Mouse (Mus musculus): ENCODE results near the gene Cspg4. TPM values are rescaled to one million over a fixed set of nuclear protein-coding genes. Genes with fewer than 3 reads are reported as not detected.

The Cspg4 gene
- polyA plus RNA-seq, 1 experiment, result 21.4 TPM

- Histone ChIP-seq H3K4me1 (ENCODE audit: control insufficient read depth, insufficient read depth, insufficient read length, low read length) (peaks cover 14% of the 10 kb centered on the region), H3K4me3 (ENCODE audit: insufficient read depth, low read depth, low read length) (no peak overlapping the region), H3K27ac (replicated peaks; ENCODE audit: low read depth, low read length) (no peak overlapping the region)
Observed at GRCm38 (mm10) chr9:56917131-56917530, 52.3 kb downstream of the Cspg4 start.

DNA sequence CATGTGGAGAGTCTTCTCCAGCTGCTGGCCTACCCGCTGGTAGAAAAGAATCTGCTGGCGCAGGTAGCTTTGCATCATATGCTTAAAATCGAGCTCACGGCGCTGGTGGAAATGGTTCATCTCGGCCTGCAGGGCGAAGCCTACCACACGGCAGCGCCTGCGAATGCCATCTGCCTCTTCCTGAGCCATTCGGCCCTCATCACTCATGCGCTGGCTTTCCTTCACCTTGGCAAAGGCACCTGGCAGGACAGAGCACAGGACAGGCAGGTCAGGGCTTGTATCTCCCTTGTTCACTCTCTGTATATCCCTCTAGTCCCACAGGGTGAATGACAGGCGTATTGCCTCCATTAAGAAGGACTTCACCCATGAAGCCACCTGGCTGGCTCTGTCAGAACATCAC is 53.6 kb downstream of the Cspg4 start:
- no peak overlapping the region for H3K4me3 ChIP-seq (ENCODE audit: insufficient read depth, low read depth, low read length)
- H3K27ac ChIP-seq (replicated peaks; ENCODE audit: low read depth, low read length), result no peak overlapping the region
- H3K4me1 ChIP-seq (ENCODE audit: control insufficient read depth, insufficient read depth, insufficient read length, low read length), result peaks cover 18% of the 10 kb centered on the region

GRCm38 (mm10) chr9:56922746-56923145 is 57.9 kb downstream of the Cspg4 start:
- peaks cover 31% of the 10 kb centered on the region for H3K4me1 ChIP-seq (ENCODE audit: control insufficient read depth, insufficient read depth, insufficient read length, low read length)
- H3K27ac ChIP-seq (replicated peaks; ENCODE audit: low read depth, low read length), result no peak overlapping the region
- H3K4me3 ChIP-seq (ENCODE audit: insufficient read depth, low read depth, low read length), result no peak overlapping the region

DNA sequence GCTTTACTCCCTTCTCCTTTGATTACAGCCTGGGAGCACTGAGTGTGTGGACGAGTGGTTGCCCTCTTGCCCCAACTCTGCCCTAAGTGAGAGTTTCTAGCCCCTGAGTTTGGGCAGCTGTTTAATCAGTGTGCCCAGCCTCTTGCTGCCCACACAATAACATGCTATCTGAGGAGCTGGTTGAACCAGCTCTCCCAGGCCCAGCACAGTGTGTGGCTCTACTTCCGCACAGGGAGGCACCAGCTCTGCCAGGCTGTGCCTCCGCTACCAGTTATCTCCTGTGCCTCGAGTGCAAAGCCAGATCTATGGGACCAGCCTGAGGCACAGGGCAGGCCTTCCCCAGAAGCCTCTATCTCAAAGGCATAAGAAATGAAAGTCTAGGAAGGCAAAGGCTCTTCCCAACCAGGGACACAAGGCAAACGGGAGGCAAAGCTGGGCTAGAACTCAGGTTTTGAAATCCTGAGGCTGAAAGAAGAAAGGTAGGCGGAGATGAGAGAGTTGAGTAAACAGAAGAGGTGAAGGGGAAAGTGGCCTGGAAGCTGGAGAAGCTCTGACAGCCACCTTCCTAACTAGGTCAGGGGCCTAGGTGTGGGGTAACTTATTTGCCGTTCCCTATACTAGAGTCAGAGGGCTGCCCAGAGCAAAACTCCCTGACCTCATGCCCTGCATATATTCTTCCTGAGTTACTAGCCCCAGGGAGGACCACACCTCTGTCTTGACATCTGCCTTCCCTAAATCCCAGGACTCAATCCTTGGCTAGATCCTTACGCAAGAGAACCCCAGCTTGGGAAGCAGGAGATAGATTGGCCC is 59.2 kb downstream of the Cspg4 start:
- Histone ChIP-seq H3K27ac (replicated peaks; ENCODE audit: low read depth, low read length) (peak overlapping the region; percentile 72), H3K4me1 (ENCODE audit: control insufficient read depth, insufficient read depth, insufficient read length, low read length) (peaks cover 31% of the 10 kb centered on the region), H3K4me3 (ENCODE audit: insufficient read depth, low read depth, low read length) (peak overlapping the region; percentile 72)

DNA sequence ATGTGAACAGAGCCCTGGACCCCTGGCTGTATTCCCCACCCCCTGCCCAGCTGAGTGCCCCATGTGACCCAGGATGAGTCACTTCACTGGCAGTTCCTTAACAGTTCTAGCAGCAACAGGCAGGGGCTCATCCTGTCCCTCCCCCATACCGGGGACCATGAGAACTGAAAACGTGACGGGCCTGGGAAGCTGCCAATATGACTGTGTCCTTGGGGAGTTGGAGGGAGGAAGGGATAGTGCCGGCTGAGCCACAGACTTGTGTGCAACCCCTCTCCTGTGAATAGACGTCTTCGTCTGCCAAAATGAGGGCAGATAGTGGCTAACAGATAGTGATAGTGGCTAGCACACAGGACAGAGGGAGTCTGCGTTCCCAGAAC is 59.8 kb downstream of the Cspg4 start:
- Histone ChIP-seq H3K27ac (replicated peaks; ENCODE audit: low read depth, low read length) (peak overlapping the region; percentile 72), H3K4me1 (ENCODE audit: control insufficient read depth, insufficient read depth, insufficient read length, low read length) (peaks cover 31% of the 10 kb centered on the region), H3K4me3 (ENCODE audit: insufficient read depth, low read depth, low read length) (peak overlapping the region; percentile 72)

GRCm38 (mm10) chr9:56925291-56926024 is 60.6 kb downstream of the Cspg4 start:
- peaks cover 31% of the 10 kb centered on the region for H3K4me1 ChIP-seq (ENCODE audit: control insufficient read depth, insufficient read depth, insufficient read length, low read length)
- H3K4me3 ChIP-seq (ENCODE audit: insufficient read depth, low read depth, low read length), result peak overlapping the region; percentile 72
- H3K27ac ChIP-seq (replicated peaks; ENCODE audit: low read depth, low read length), result peak overlapping the region; percentile 72; the same call in 1 of the 2 replicates

DNA sequence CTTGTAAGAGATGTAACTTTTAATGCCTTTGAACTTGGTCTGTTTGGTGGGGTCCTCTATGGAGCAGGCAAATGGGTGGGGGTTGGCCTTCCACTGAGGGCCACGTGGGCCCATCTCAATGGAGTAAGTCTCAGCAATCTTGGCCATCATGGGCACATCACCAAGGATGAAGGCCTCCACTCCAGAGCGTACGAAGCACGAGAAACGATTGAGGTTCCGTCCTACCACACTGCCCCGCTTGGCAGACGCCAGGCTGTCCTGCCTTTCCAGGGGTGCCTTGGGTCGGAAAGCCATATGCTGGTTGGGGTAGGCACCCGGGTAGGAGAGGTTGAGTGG is 61.2 kb downstream of the Cspg4 start:
- H3K4me3 ChIP-seq (ENCODE audit: insufficient read depth, low read depth, low read length), result peak overlapping the region; percentile 72
- H3K27ac ChIP-seq (replicated peaks; ENCODE audit: low read depth, low read length), result no peak overlapping the region
- H3K4me1 ChIP-seq (ENCODE audit: control insufficient read depth, insufficient read depth, insufficient read length, low read length), result peaks cover 31% of the 10 kb centered on the region

- H3K27ac ChIP-seq (replicated peaks; ENCODE audit: low read depth, low read length), result no peak overlapping the region
- H3K4me1 ChIP-seq (ENCODE audit: control insufficient read depth, insufficient read depth, insufficient read length, low read length), result peaks cover 31% of the 10 kb centered on the region
- H3K4me3 ChIP-seq (ENCODE audit: insufficient read depth, low read depth, low read length), result peak overlapping the region; percentile 72
Observed at GRCm38 (mm10) chr9:56926387-56926786, 61.6 kb downstream of the Cspg4 start.

GRCm38 (mm10) chr9:56927191-56928012 is 62.6 kb downstream of the Cspg4 start:
- Histone ChIP-seq H3K27ac (replicated peaks; ENCODE audit: low read depth, low read length) (peak overlapping the region; percentile 86), H3K4me1 (ENCODE audit: control insufficient read depth, insufficient read depth, insufficient read length, low read length) (peaks cover 31% of the 10 kb centered on the region), H3K4me3 (ENCODE audit: insufficient read depth, low read depth, low read length) (peak overlapping the region; percentile 72)

DNA sequence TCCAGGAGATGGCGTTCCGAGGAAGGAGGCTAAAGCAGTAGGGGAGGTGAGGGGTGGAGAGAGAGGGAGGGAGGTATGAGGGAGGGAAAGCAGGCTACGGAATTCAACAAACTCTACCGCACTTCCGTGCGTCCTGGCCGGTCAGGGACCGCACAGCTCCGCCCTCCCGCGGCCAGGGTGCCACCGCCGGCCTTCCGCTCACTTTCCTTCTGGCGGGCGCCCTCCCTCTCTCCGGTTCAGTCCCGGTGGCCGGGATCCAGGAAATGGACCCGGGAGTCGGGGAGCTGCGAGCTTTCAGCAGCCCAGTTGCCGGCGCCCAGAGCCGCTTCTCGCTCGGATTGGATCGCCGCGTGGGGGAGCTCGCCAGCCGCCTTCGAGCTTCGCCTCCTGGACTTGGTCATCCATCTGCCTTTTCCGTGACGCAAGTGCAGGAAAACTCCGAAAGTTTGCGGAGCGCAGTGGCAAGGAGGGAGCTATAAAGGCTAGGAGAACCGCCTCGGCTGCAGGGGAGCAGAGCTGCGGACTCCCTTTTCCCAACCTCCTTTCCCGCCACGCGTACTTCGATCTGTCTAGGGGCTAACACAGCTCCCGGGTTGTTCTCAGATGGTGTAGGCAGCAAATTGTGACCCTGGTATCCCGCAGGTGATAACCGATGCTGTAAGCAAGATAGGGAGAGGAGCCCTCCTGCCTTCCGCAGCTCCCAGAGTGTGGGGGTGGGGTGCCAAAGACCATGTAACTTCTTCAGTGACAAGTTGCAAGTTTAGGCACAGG is 63.4 kb downstream of the Cspg4 start, which contains the start of gene Snx33:
Gene Snx33, minus strand, starts transcription at position 331 of the 771 bp plus-strand sequence.
- Histone ChIP-seq H3K4me3 (ENCODE audit: insufficient read depth, low read depth, low read length) (peak within 1 kb of the TSS; percentile 72), H3K27ac (replicated peaks; ENCODE audit: low read depth, low read length) (peak within 1 kb of the TSS; percentile 86), H3K4me1 (ENCODE audit: control insufficient read depth, insufficient read depth, insufficient read length, low read length) (peaks cover 29% of the 10 kb centered on the region)

GRCm38 (mm10) chr9:56929496-56929895 is 64.7 kb downstream of the Cspg4 start:
- Histone ChIP-seq H3K4me3 (ENCODE audit: insufficient read depth, low read depth, low read length) (no peak overlapping the region), H3K27ac (replicated peaks; ENCODE audit: low read depth, low read length) (no peak overlapping the region), H3K4me1 (ENCODE audit: control insufficient read depth, insufficient read depth, insufficient read length, low read length) (peaks cover 19% of the 10 kb centered on the region; the same call in 1 of the 2 replicates)

DNA sequence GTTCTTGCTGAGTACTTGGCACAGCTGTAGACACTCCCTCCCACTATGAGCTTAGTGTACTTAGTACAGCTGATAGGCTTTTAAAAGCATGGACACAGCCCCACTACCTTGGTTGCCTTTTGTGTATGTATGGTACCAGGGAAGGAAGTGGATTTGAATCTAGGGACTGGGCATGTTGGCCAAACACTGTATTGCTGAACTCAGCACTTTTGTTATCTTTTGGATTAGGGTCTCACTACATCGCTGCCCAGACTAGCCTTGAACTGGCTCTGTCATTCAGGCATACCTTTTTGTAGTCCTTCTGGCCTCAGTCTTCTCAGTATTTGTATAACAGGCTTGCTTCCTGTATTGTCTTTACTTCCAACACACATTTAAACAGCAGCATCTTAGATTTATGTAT is 65.7 kb downstream of the Cspg4 start:
- Histone ChIP-seq H3K27ac (replicated peaks; ENCODE audit: low read depth, low read length) (no peak overlapping the region), H3K4me1 (ENCODE audit: control insufficient read depth, insufficient read depth, insufficient read length, low read length) (peaks cover 13% of the 10 kb centered on the region; the same call in 1 of the 2 replicates), H3K4me3 (ENCODE audit: insufficient read depth, low read depth, low read length) (no peak overlapping the region)

GRCm38 (mm10) chr9:56936861-56937222 is 72.0 kb downstream of the Cspg4 start:
- Histone ChIP-seq H3K4me3 (ENCODE audit: insufficient read depth, low read depth, low read length) (peak overlapping the region; percentile 41), H3K4me1 (ENCODE audit: control insufficient read depth, insufficient read depth, insufficient read length, low read length) (no peaks in the 10 kb centered on the region), H3K27ac (replicated peaks; ENCODE audit: low read depth, low read length) (0 out of 2 replicates have a peak overlapping the region, but pooled peaks have one; percentile 4)
